8 mouse cellular contexts compared by ENCODE assay signal in genomic region chr2:153632871-153633226, GRCm38 (mm10). TPM values are rescaled to one million over a fixed set of nuclear protein-coding genes. Genes with fewer than 3 reads are reported as not detected.
DNase-seq lines count a peak whose midpoint lies in the region; ATAC-seq and TF ChIP-seq lines count a peak whose summit lies in the region.

No protein-coding gene starts in this region.

- no peak for TF ChIP-seq CTCF in heart, postnatal 0 days (IDR thresholded peaks at IDR 0.05; ENCODE audit: low read depth)
- TF ChIP-seq CTCF in hindbrain, postnatal 0 days (IDR thresholded peaks at IDR 0.05; ENCODE audit: low read depth) = no peak

- H3K27me3 ChIP-seq in heart, postnatal 0 days (ENCODE audit: control insufficient read depth, insufficient read depth, low read length) = no peaks in the 10 kb centered on the region
- H3K27me3 ChIP-seq in hindbrain, postnatal 0 days (ENCODE audit: insufficient read depth, low read length) = no peaks in the 10 kb centered on the region
- H3K27me3 ChIP-seq in midbrain, embryonic 14.5 days (ENCODE audit: control insufficient read depth, insufficient read depth, low read length) = no peaks in the 10 kb centered on the region

- TF ChIP-seq EP300 in heart, postnatal 0 days (IDR thresholded peaks at IDR 0.05; ENCODE audit: low read depth) = no peak

- H3K4me1 ChIP-seq in heart, postnatal 0 days (ENCODE audit: control insufficient read depth, insufficient read depth) = peaks cover 15% of the 10 kb centered on the region
- H3K4me1 ChIP-seq in brown adipose tissue, adult 24 weeks (ENCODE audit: control insufficient read depth, insufficient read depth, insufficient read length, low read length) = no peaks in the 10 kb centered on the region
- H3K4me1 ChIP-seq in hindbrain, postnatal 0 days (ENCODE audit: insufficient read depth, low read length) = 0 out of 2 replicates have a peak, but pooled peaks cover 4% of the 10 kb centered on the region
- H3K4me1 ChIP-seq in midbrain, embryonic 14.5 days (ENCODE audit: control insufficient read depth, insufficient read depth, low read length) = peaks cover 16% of the 10 kb centered on the region

- no peak for ATAC-seq in heart, postnatal 0 days (ENCODE audit: insufficient read depth, low read depth)
- no peak for ATAC-seq in hindbrain, postnatal 0 days
- no peak for ATAC-seq in midbrain, embryonic 14.5 days (ENCODE audit: low FRiP score, low TSS enrichment)

- H3K9me3 ChIP-seq in heart, postnatal 0 days (replicated peaks; ENCODE audit: control insufficient read depth, low read length) = no peaks in the 10 kb centered on the region
- no peaks in the 10 kb centered on the region for H3K9me3 ChIP-seq in hindbrain, postnatal 0 days (ENCODE audit: low read length)
- no peaks in the 10 kb centered on the region for H3K9me3 ChIP-seq in midbrain, embryonic 14.5 days (ENCODE audit: control insufficient read depth, low read length)

- peak overlapping the region; percentile 94 for H3K4me3 ChIP-seq in heart, postnatal 0 days (ENCODE audit: low read depth, low read length)
- peak overlapping the region; percentile 76 for H3K4me3 ChIP-seq in brown adipose tissue, adult 24 weeks (ENCODE audit: insufficient read depth, low read depth, low read length)
- peak overlapping the region; percentile 86 for H3K4me3 ChIP-seq in hindbrain, postnatal 0 days (ENCODE audit: low read length)
- peak overlapping the region; percentile 85 for H3K4me3 ChIP-seq in midbrain, embryonic 14.5 days (replicated peaks; ENCODE audit: low read depth, low read length)

- H3K36me3 ChIP-seq in heart, postnatal 0 days (replicated peaks; ENCODE audit: control insufficient read depth, insufficient read depth, low read length) = peaks cover 7% of the 10 kb centered on the region
- peaks cover 6% of the 10 kb centered on the region; the same call in 1 of the 2 replicates for H3K36me3 ChIP-seq in hindbrain, postnatal 0 days (ENCODE audit: insufficient read depth, low read length)
- peaks cover 10% of the 10 kb centered on the region for H3K36me3 ChIP-seq in midbrain, embryonic 14.5 days (ENCODE audit: control insufficient read depth, insufficient read depth, low read length)

- WGBS in heart, postnatal 0 days = 16% methylated on average over 2 of the region's 2 CpGs
- 21% methylated on average over 2 of the region's 2 CpGs for WGBS in hindbrain, postnatal 0 days
- WGBS in midbrain, embryonic 14.5 days = 33% methylated on average over 2 of the region's 2 CpGs

- intact Hi-C loops in heart, postnatal 36 days (cut with DNase I) = loop anchor here (1.0 kb wide), 1 partner anchor 16 kb away; the partner anchor contains the start of gene Dnmt3b

- H3K9ac ChIP-seq in heart, postnatal 0 days (replicated peaks; ENCODE audit: low read depth, low read length) = peak overlapping the region; percentile 92
- peak overlapping the region; percentile 95 for H3K9ac ChIP-seq in hindbrain, postnatal 0 days (replicated peaks; ENCODE audit: low read length)
- peak overlapping the region; percentile 95 for H3K9ac ChIP-seq in midbrain, embryonic 14.5 days (replicated peaks; ENCODE audit: low read length)

- peak overlapping the region; percentile 80 for H3K4me2 ChIP-seq in heart, postnatal 0 days (ENCODE audit: low read depth, low read length)
- H3K4me2 ChIP-seq in hindbrain, postnatal 0 days (ENCODE audit: low read depth, low read length) = peak overlapping the region; percentile 75
- peak overlapping the region; percentile 69 for H3K4me2 ChIP-seq in midbrain, embryonic 14.5 days (ENCODE audit: low read length)

- no peak for DNase-seq in heart, postnatal 0 days (ENCODE audit: low spot score)
- DNase-seq in heart, postnatal 36 days = no peak
- no peak for DNase-seq in hindbrain, postnatal 0 days (ENCODE audit: low spot score)
- no peak for DNase-seq in midbrain, embryonic 14.5 days
- DNase-seq in adrenal gland, adult 8-10 months = no peak
- no peak for DNase-seq in B cell, adult 2 months
- DNase-seq in thymus, postnatal 10 days (ENCODE audit: low spot score in 2 of 2) = no peak

- peak overlapping the region; percentile 91 for H3K27ac ChIP-seq in heart, postnatal 0 days (ENCODE audit: low read depth)
- H3K27ac ChIP-seq in brown adipose tissue, adult 24 weeks (replicated peaks; ENCODE audit: low read depth, low read length) = peak overlapping the region; percentile 39
- H3K27ac ChIP-seq in hindbrain, postnatal 0 days = peak overlapping the region; percentile 92
- H3K27ac ChIP-seq in midbrain, embryonic 14.5 days (replicated peaks; ENCODE audit: low read depth, low read length) = peak overlapping the region; percentile 92

RNA-seq across cellular contexts. Expression of gene Commd7, which starts 0.3 kb away (rescaled TPM):
- 10.5 and 12.2 TPM in 2 replicates for total RNA-seq in heart, postnatal 0 days (2014; rRNA removed; ENCODE audit: low replicate concordance)
- 45.5 and 47.3 TPM in 2 replicates for polyA plus RNA-seq in heart, postnatal 0 days (2015; fragmentation: Nextera tagmentation; extraction: Ambion mirVana)
- 10 to 100 TPM; 11.0 to 12.2 TPM for total RNA-seq in heart, postnatal 36 days (2021)
- 15.4 and 21.2 TPM in 2 replicates for polyA plus RNA-seq in brown adipose tissue, adult 24 weeks (2012; ENCODE audit: insufficient read depth, insufficient read length, missing spikeins)
- 21.2 and 25.7 TPM in 2 replicates for total RNA-seq in hindbrain, postnatal 0 days (2014; rRNA removed)
- 88.0 and 93.4 TPM in 2 replicates for polyA plus RNA-seq in hindbrain, postnatal 0 days (2015; fragmentation: Nextera tagmentation; extraction: Ambion mirVana)
- polyA plus RNA-seq in midbrain, embryonic 14.5 days (2014; fragmentation: Nextera tagmentation; extraction: Ambion mirVana) = 76.0 and 92.8 TPM in 2 replicates
- total RNA-seq in adrenal gland, adult 8-10 months (2022) = 10 to 100 TPM; 39.0 to 48.0 (median 45.0) TPM

RNA-seq across cellular contexts. Expression of gene Dnmt3b, which starts 16.4 kb away (rescaled TPM):
- 0.62 and 1.4 TPM in 2 replicates for total RNA-seq in heart, postnatal 0 days (2014; rRNA removed; ENCODE audit: low replicate concordance)
- polyA plus RNA-seq in heart, postnatal 0 days (2015; fragmentation: Nextera tagmentation; extraction: Ambion mirVana) = 1.7 and 1.8 TPM in 2 replicates
- total RNA-seq in heart, postnatal 36 days (2021) = 1 to 10 TPM; 1.1 to 1.2 TPM
- polyA plus RNA-seq in brown adipose tissue, adult 24 weeks (2012; ENCODE audit: insufficient read depth, insufficient read length, missing spikeins) = not detected in 2 replicates
- 2.5 and 2.9 TPM in 2 replicates for total RNA-seq in hindbrain, postnatal 0 days (2014; rRNA removed)
- polyA plus RNA-seq in hindbrain, postnatal 0 days (2015; fragmentation: Nextera tagmentation; extraction: Ambion mirVana) = 2.7 and 2.8 TPM in 2 replicates
- polyA plus RNA-seq in midbrain, embryonic 14.5 days (2014; fragmentation: Nextera tagmentation; extraction: Ambion mirVana) = 3.1 and 3.2 TPM in 2 replicates
- 1 to 10 TPM; 2.1 to 3.9 (median 2.8) TPM for total RNA-seq in adrenal gland, adult 8-10 months (2022)

Comparison
In these comparisons a context has a peak if more than half of its experiments do, and no peak if none do; other contexts are left out.
1. H3K27ac ChIP-seq: peak in every context shown above with its lines; median percentile 92 in hindbrain, postnatal 0 days; 92 in midbrain, embryonic 14.5 days; 91 in heart, postnatal 0 days; 39 in brown adipose tissue, adult 24 weeks.